Mouse (Mus musculus): ENCODE results near the gene Prom2. TPM values are rescaled to one million over a fixed set of nuclear protein-coding genes. Genes with fewer than 3 reads are reported as not detected.

Prom2 gene
- polyA plus RNA-seq (2015; fragmentation: Nextera tagmentation; extraction: Ambion mirVana) = 17.2 and 20.5 TPM in 2 replicates

- H3K9ac ChIP-seq (ENCODE audit: low read length) = peak within 1 kb of the TSS; percentile 50
- H3K9me3 ChIP-seq (ENCODE audit: control insufficient read depth, low read length) = no peaks in the 10 kb centered on the region
- WGBS = 1% methylated on average over 29 of the region's 29 CpGs
- peak; percentile 87 for DNase-seq (ENCODE audit: low spot score)
- H3K36me3 ChIP-seq (ENCODE audit: control insufficient read depth, insufficient read depth, low read length) = no peaks in the 10 kb centered on the region
- no peak within 1 kb of the TSS for H3K27ac ChIP-seq (replicated peaks)
- H3K4me3 ChIP-seq (ENCODE audit: low read depth, low read length) = peak within 1 kb of the TSS; percentile 32
- H3K4me1 ChIP-seq (replicated peaks; ENCODE audit: control insufficient read depth, insufficient read depth) = no peaks in the 10 kb centered on the region
- TF ChIP-seq EP300 (optimal IDR thresholded peaks at IDR 0.05) = peak; percentile 60
- no peak for TF ChIP-seq CTCF (IDR thresholded peaks at IDR 0.05; ENCODE audit: low read depth)
- H3K4me2 ChIP-seq (replicated peaks; ENCODE audit: low read depth) = peak within 1 kb of the TSS; percentile 52
- peak; percentile 83 for ATAC-seq (ENCODE audit: low FRiP score, low TSS enrichment)
- no peaks in the 10 kb centered on the region for H3K27me3 ChIP-seq (ENCODE audit: control insufficient read depth, insufficient read depth, low read length)
These were observed at the start of gene Prom2 for GRCm38 (mm10) chr2:127541185-127541584. Gene Prom2 (minus strand): TSS chr2:127541467.

- H3K4me1 ChIP-seq (replicated peaks; ENCODE audit: control insufficient read depth, insufficient read depth) = no peaks in the 10 kb centered on the region
- peak; percentile 50 for TF ChIP-seq CTCF (IDR thresholded peaks at IDR 0.05; ENCODE audit: low read depth)
- no peak for TF ChIP-seq EP300 (optimal IDR thresholded peaks at IDR 0.05)
- ATAC-seq (ENCODE audit: low FRiP score, low TSS enrichment) = no peak
- peaks cover 10% of the 10 kb centered on the region for H3K36me3 ChIP-seq (ENCODE audit: control insufficient read depth, insufficient read depth, low read length)
- H3K9ac ChIP-seq (ENCODE audit: low read length) = no peak overlapping the region
- H3K4me3 ChIP-seq (ENCODE audit: low read depth, low read length) = no peak overlapping the region
- DNase-seq (ENCODE audit: low spot score) = no peak
- no peaks in the 10 kb centered on the region for H3K9me3 ChIP-seq (ENCODE audit: control insufficient read depth, low read length)
- no peak overlapping the region for H3K4me2 ChIP-seq (replicated peaks; ENCODE audit: low read depth)
- H3K27ac ChIP-seq (replicated peaks) = no peak overlapping the region
- H3K27me3 ChIP-seq (ENCODE audit: control insufficient read depth, insufficient read depth, low read length) = no peaks in the 10 kb centered on the region
- WGBS = 71% methylated on average over 4 of the region's 4 CpGs
These were observed 49.6 kb upstream of the Prom2 start for GRCm38 (mm10) chr2:127590840-127591239.

- DNase-seq (ENCODE audit: low spot score) = no peak
- Histone ChIP-seq H3K9me3 (ENCODE audit: control insufficient read depth, low read length) (no peaks in the 10 kb centered on the region), H3K36me3 (ENCODE audit: control insufficient read depth, insufficient read depth, low read length) (peaks cover 10% of the 10 kb centered on the region; the same call in 1 of the 2 replicates), H3K27me3 (ENCODE audit: control insufficient read depth, insufficient read depth, low read length) (no peaks in the 10 kb centered on the region), H3K4me3 (ENCODE audit: low read depth, low read length) (no peak overlapping the region), H3K27ac (replicated peaks) (no peak overlapping the region), H3K9ac (ENCODE audit: low read length) (no peak overlapping the region), H3K4me2 (replicated peaks; ENCODE audit: low read depth) (no peak overlapping the region), H3K4me1 (replicated peaks; ENCODE audit: control insufficient read depth, insufficient read depth) (no peaks in the 10 kb centered on the region)
- no peak for TF ChIP-seq CTCF (IDR thresholded peaks at IDR 0.05; ENCODE audit: low read depth)
- no peak for TF ChIP-seq EP300 (optimal IDR thresholded peaks at IDR 0.05)
- ATAC-seq (ENCODE audit: low FRiP score, low TSS enrichment) = no peak
- WGBS = 71% methylated on average over 15 of the region's 15 CpGs
These were observed 48.9 kb upstream of the Prom2 start for GRCm38 (mm10) chr2:127590204-127590603.

- Histone ChIP-seq H3K36me3 (ENCODE audit: control insufficient read depth, insufficient read depth, low read length) (peaks cover 6% of the 10 kb centered on the region; the same call in 1 of the 2 replicates), H3K4me2 (replicated peaks; ENCODE audit: low read depth) (no peak overlapping the region), H3K27me3 (ENCODE audit: control insufficient read depth, insufficient read depth, low read length) (no peaks in the 10 kb centered on the region), H3K9me3 (ENCODE audit: control insufficient read depth, low read length) (no peaks in the 10 kb centered on the region), H3K9ac (ENCODE audit: low read length) (no peak overlapping the region), H3K4me3 (ENCODE audit: low read depth, low read length) (no peak overlapping the region), H3K4me1 (replicated peaks; ENCODE audit: control insufficient read depth, insufficient read depth) (no peaks in the 10 kb centered on the region), H3K27ac (replicated peaks) (no peak overlapping the region)
- 92% methylated on average over 9 of the region's 9 CpGs for WGBS
- no peak for DNase-seq (ENCODE audit: low spot score)
- TF ChIP-seq EP300 (optimal IDR thresholded peaks at IDR 0.05) = no peak
- TF ChIP-seq CTCF (IDR thresholded peaks at IDR 0.05; ENCODE audit: low read depth) = no peak
- no peak for ATAC-seq (ENCODE audit: low FRiP score, low TSS enrichment)
These were observed 47.6 kb upstream of the Prom2 start for GRCm38 (mm10) chr2:127588897-127589296.

- TF ChIP-seq EP300 (optimal IDR thresholded peaks at IDR 0.05) = no peak
- TF ChIP-seq CTCF (IDR thresholded peaks at IDR 0.05; ENCODE audit: low read depth) = no peak
- Histone ChIP-seq H3K4me2 (replicated peaks; ENCODE audit: low read depth) (peak overlapping the region; percentile 82), H3K36me3 (ENCODE audit: control insufficient read depth, insufficient read depth, low read length) (peaks cover 4% of the 10 kb centered on the region; the same call in 1 of the 2 replicates), H3K4me1 (replicated peaks; ENCODE audit: control insufficient read depth, insufficient read depth) (no peaks in the 10 kb centered on the region), H3K9ac (ENCODE audit: low read length) (peak overlapping the region; percentile 89), H3K27me3 (ENCODE audit: control insufficient read depth, insufficient read depth, low read length) (no peaks in the 10 kb centered on the region), H3K4me3 (ENCODE audit: low read depth, low read length) (peak overlapping the region; percentile 94), H3K27ac (replicated peaks) (peak overlapping the region; percentile 93), H3K9me3 (ENCODE audit: control insufficient read depth, low read length) (no peaks in the 10 kb centered on the region)
- no peak for ATAC-seq (ENCODE audit: low FRiP score, low TSS enrichment)
- DNase-seq (ENCODE audit: low spot score) = no peak
- WGBS = under 1% methylated on average over 22 of the region's 22 CpGs
These were observed 46.2 kb upstream of the Prom2 start for GRCm38 (mm10) chr2:127587514-127587844.

- ATAC-seq (ENCODE audit: low FRiP score, low TSS enrichment) (peak; percentile 85), DNase-seq (ENCODE audit: low spot score) (peak; percentile 92)
- Histone ChIP-seq H3K4me1 (replicated peaks; ENCODE audit: control insufficient read depth, insufficient read depth) (no peaks in the 10 kb centered on the region), H3K4me3 (ENCODE audit: low read depth, low read length) (peak within 1 kb of the TSS; percentile 94), H3K9me3 (ENCODE audit: control insufficient read depth, low read length) (no peaks in the 10 kb centered on the region), H3K27ac (replicated peaks) (peak within 1 kb of the TSS; percentile 93), H3K27me3 (ENCODE audit: control insufficient read depth, insufficient read depth, low read length) (no peaks in the 10 kb centered on the region), H3K4me2 (replicated peaks; ENCODE audit: low read depth) (peak within 1 kb of the TSS; percentile 82), H3K9ac (ENCODE audit: low read length) (peak within 1 kb of the TSS; percentile 89), H3K36me3 (ENCODE audit: control insufficient read depth, insufficient read depth, low read length) (no peaks in the 10 kb centered on the region)
- TF ChIP-seq CTCF (IDR thresholded peaks at IDR 0.05; ENCODE audit: low read depth) (peak; percentile 13; the same call in 1 of the 2 replicates), EP300 (optimal IDR thresholded peaks at IDR 0.05) (peak; percentile 96)
- 4% methylated on average over 34 of the region's 39 CpGs for WGBS
These were observed 45.6 kb upstream of the Prom2 start, which contains the start of the genes Zfp661 and Mrps5 for GRCm38 (mm10) chr2:127586694-127587513. Gene Zfp661 (minus strand): TSS chr2:127587094. Gene Mrps5 (plus strand): TSS chr2:127587222.

Measured in stomach, postnatal 0 days (tissue).